Mouse (Mus musculus): ENCODE measurements around the gene Aox2. TPM values are rescaled to one million over a fixed set of nuclear protein-coding genes. Genes with fewer than 3 reads are reported as not detected.

The Aox2 gene
- total RNA-seq, 2 experiments from 2014 or later, result not detected

DNA sequence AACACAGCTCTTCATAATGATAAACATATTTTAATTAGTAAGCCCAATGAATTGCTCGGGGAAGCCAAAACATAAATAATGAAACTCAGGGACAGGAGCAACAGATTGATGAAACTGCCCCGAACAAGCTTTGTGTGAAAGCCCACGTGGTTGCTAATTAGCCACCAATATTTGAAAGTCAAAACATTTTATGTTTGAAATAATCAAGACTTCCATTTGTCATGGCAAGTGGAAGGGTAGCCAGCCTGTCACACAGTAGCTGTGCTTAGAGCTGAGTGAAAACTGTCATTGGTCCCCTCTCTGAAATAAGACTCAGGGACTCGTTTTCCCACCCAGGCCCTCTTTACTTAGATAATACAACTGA, 3.5 kb downstream of the Aox2 start:
- ATAC-seq (replicated peaks; ENCODE audit: low FRiP score, low TSS enrichment, poor library complexity, severe bottlenecking), result no peak

DNA sequence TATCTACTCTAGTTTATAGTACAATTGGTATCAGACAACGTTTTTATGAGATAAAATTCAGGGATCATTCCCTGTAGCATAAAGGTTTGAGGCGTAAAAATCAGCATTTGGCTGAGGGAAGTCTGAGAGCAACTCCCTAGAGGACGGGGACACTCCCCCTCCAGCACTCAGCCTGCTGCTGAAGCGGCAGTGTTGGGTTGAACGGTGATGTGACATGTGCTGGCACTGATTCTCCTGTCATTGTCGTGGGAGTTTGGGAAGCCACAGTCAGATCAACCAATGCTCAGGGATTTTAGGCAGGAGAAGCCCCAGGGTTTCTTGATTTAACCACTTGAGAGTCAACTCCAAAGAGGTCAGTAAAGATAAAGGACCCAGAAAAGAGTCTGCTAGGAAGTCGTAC, 6.4 kb downstream of the Aox2 start:
- no peak for ATAC-seq (replicated peaks; ENCODE audit: low FRiP score, low TSS enrichment, poor library complexity, severe bottlenecking)

DNA sequence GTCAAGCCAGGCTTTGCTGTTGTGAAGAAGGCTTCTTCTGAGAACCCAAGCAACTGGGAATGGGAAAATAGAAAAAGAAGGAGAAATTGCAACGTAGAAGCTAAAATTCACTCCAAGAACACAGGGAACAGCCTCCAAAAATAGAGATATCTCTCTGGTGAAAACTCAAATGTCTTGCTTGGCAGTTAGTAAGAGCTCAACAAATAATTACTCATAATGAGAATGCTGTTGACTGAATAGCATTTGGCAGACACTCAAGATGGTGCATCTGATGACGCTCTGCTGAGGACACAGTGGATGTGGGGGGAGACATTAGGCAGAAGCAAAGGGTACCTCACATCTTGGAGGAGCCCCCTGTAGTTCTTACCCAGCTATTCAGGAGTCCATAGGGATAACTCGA, 10.0 kb downstream of the Aox2 start:
- ATAC-seq (replicated peaks; ENCODE audit: low FRiP score, low TSS enrichment, poor library complexity, severe bottlenecking), result no peak

DNA sequence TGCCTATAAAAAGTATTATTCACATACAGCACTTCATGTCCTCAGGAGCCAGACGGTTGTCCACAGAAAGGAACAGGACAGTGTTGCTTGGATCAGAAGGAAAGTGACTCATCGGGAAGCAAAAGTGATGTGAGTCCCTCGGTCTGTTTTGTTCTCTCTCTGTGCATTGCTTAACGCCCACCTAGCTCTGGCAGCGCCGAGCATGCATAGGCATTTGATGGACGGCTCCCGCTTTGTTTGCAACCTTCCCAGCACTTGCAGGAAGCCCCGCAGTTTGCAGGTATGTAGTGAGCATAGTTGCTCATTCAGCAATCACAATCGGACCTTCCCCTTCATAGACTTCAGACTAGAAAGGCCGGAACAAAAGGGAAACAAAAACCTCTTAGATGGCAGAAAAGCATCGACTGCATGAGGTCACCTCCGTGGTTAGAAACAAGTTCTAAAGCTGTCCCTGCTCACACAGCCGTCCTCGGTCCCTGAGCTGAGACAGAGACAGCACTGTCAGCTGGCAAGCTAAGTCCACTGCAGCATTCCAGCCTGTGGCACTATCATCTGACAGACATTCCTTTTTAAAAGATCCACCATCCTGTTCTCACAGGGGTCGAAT, 11.8 kb downstream of the Aox2 start:
- ATAC-seq (replicated peaks; ENCODE audit: low FRiP score, low TSS enrichment, poor library complexity, severe bottlenecking), result no peak

DNA sequence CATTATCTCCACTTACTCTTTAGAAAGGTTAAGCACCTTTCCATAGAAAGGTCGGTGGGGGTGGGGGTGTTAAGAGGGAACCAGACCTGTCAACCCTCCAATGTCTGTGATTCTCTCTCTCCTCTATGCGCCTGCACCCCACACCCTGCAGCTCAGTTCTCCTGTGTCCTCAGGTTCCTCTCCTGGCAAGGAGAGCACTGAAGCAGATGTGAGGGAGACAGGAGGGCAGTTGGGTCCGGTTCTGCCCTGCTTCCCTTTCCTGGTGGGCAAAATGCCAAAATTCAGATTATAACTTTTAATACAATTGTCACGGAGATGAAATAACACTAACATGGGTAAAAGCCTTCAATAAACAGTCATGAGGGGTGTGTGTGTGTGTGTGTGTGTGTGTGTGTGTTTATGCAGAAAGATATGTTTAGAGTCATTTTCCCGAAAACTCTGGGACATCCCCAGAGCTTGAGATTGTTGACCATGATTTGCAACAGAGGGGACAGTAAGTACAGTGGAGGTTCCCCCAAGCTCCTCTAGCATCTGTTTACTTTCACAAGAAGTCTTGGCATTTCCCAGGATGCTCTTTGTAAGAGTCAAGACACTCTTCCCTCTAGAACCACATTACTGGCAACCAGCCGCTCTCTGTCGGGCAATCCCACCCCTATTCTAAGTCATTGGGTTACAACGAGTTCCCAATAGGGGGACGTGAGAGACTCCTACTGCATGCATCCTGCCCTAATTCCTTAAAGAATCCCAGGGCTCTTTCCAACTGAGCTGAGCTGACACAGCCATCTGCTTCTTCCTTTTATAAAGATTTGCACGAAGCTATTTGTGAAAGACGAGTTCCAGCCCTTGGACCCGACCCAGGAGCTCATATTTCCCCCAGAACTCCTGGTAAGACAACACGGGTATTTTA, 13.5 kb downstream of the Aox2 start:
- ATAC-seq (replicated peaks; ENCODE audit: low FRiP score, low TSS enrichment, poor library complexity, severe bottlenecking), result no peak

DNA sequence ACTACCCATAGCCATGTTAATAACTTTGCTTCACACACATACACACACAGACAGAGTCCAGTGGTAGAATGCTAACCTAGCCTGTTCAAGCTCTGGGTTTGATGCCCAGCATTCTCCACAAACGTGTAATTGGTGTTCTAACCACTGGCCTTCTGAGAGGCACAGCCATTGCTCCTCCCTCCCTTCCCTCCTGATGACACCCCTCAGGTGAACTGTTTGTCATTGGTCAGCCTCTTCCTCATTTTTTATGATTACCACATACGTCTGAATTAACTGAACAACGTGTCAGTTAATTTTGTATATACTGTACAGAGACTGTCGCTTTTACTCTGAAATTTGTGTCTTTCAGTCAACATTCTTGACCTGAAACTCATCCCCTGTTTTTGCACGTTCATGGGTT, 16.6 kb downstream of the Aox2 start:
- no peak for ATAC-seq (replicated peaks; ENCODE audit: low FRiP score, low TSS enrichment, poor library complexity, severe bottlenecking)

DNA sequence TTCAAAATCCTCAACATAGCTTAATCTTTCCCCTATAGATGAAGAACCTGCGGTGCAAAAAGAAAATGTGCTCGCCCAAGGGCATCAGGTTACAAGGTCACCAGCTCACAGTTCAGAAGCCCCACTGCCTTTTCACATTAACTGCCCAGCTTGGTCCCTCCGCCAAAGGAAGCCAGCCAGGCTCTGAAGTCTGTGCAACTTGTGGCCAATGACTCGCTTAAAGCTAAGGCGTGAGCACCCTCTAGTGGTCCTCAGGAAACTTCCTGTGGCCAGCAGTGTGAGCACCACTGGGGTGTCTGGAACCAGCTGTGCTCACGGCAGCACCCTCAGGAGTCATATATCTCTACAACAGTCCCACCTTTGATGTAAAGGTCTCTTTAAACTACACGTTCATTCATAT, 18.2 kb downstream of the Aox2 start:
- ATAC-seq (replicated peaks; ENCODE audit: low FRiP score, low TSS enrichment, poor library complexity, severe bottlenecking), result peak; percentile 98

DNA sequence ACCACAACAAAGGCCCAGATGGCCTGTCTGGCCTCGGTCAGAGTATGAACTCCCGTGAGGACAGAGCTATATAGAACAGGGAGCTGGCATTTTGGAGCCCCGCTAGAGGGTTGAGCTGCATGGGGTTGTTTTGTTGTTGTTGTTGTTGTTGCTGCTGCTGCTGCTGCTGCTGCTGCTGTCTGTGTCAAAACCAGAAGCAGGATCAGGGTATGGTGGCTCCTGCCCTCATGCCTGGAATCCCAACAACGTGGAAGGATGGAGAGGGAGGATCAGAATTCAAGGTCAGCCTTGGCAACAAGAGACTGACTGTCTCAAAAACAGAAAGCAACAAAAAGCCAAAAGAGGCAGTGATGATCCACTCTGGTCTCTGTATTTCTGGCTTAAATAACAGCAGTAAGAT, 18.7 kb downstream of the Aox2 start:
- no peak for ATAC-seq (replicated peaks; ENCODE audit: low FRiP score, low TSS enrichment, poor library complexity, severe bottlenecking)

DNA sequence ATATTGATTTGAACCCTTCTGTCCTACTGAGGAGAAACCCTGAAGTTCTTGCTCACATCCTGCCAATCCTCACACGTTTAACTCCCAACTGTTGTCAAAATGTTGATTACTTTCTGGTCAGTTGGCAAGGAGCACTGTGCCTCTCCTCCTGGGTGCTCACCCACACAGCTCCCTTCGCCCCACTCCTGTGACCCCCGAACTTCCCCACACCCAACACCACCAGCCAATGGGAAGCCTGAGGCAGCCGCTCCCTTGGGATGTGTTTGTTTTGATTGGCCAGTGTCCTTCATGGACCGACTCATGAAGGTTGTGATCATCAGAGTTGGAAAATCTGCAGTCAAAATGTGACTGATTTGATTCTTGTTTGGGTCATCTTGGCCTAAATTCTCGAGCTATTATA, 20.2 kb downstream of the Aox2 start:
- no peak for ATAC-seq (replicated peaks; ENCODE audit: low FRiP score, low TSS enrichment, poor library complexity, severe bottlenecking)

DNA sequence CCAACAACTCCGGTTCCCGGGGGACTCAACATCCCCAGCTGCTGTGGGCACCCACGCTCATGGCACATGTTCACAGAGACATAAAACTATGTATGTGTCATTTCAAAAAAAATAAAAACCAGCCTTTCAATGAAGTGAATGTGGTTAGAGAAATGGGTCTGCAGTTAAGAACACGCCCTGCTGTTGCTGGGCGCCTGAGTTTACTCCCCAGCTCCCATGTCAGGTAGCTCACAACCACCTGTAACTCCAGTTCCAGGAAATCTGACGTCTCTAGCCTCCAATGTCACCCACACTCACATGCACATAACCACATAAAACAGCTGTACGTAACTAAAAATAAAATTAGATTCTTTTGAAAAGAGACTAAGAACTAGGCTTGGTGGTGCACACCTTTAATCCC, 22.9 kb downstream of the Aox2 start:
- ATAC-seq (replicated peaks; ENCODE audit: low FRiP score, low TSS enrichment, poor library complexity, severe bottlenecking), result no peak

DNA sequence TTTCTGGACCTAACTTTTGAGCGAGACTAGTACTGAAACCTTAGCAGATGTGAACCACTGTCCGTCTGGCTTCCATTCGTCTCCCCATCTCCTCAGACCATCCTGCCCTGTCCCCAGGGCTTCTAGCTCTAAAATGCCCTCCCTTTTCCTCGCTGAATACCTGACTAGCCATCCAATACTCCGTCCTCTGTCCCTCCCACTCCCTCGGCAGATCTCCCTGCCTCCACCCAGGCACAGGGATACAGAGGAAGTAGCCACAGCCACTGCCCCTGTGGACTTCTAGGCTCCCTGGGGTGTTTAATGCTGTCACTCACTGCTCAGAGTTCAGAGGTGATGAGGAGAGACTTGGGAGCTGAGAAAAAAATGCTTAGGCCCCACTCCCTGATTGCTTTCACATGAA, 23.9 kb downstream of the Aox2 start:
- no peak for ATAC-seq (replicated peaks; ENCODE audit: low FRiP score, low TSS enrichment, poor library complexity, severe bottlenecking)

DNA sequence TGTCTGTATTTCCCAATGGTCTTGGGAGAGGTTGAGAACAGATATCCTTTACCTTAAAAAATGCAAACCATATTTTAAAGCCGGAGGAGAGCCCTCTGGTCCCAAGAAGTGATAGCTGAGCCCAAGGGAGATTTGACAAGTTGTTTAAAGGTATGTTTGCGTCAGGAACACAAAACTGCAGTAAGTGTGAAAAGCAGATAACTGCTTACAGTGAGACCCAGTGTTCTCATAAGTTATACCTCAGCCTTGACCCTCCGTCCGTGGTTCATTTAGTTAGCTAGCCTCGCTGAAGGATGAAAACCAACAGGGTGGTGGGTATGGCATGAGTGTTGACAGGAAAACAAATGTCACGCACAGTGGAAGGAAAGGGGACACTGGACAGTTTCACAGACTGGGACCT, 24.9 kb downstream of the Aox2 start:
- no peak for ATAC-seq (replicated peaks; ENCODE audit: low FRiP score, low TSS enrichment, poor library complexity, severe bottlenecking)

DNA sequence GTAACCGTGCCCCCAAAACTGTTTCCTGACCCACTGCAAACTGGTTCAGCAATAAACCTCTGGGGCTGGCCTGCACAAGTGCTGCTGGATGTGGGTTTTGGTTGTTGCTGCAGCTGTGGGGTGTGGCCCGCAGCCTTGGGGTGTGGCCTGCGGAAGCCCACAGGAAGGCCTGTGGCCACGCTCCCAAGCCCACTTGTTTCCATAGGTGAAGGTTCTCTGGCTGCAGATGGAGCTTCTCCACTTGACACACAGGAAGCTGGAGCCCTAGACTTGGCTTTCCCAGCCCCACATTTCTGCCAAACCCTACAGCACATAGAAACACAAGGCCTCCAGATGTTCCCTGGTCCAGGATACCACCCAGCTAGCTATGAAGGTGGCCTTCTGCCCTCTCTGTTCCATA, 25.6 kb downstream of the Aox2 start:
- ATAC-seq (replicated peaks; ENCODE audit: low FRiP score, low TSS enrichment, poor library complexity, severe bottlenecking), result peak; percentile 91

DNA sequence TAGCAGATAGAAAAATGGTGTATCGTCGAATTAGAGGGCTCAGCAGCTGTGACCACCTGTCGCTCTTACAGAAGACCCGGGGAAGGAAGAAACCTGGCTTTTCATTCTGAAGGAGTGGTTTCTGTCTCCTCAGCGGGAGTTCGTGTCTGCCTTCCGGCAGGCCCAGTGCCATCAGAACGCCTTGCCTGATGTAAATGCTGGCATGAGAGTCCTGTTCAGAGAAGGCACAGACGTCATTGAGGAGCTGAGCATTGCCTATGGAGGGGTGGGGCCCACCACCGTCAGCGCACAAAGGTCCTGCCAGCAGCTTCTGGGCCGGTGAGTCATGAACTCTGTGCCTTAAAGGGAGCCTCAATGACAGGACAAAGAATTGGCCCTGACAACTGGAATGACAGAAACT, 26.2 kb downstream of the Aox2 start:
- no peak for ATAC-seq (replicated peaks; ENCODE audit: low FRiP score, low TSS enrichment, poor library complexity, severe bottlenecking)

DNA sequence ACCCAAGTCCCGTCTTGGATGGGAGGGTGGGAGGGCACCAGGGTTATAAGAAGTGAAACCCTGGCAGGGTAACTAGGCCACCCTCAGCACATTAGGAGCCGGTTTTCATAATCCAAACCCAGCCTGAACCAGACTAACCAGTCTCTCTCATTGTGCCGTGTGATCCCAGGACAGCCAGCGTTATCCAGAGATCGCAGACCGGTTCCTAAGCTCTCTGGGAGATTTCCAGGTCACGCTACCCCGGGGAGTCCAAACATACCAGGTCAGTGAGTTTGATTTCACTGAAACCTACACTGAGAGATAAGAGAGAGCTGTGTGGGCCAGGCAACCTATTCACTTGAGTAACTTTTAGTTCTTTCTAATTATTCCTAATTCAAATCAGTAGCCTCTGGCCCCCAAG, 29.1 kb downstream of the Aox2 start:
- ATAC-seq (replicated peaks; ENCODE audit: low FRiP score, low TSS enrichment, poor library complexity, severe bottlenecking), result no peak

DNA sequence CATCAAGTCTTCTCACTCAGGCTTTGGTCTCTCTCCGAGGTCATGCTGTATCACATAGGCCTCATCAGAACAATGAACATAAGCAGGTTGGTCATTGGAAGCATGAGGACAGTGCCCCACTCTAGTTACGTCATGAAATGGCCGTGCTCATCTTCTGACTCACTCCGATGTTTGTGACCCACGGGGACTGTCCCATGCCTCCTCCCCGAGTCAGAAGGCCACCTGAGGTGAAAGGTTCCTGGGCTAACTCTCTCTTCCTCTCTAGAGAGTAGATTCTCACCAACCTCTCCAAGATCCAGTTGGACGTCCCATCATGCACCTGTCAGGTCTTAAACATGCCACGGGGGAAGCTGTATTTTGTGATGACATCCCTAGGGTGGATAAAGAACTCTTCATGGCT, 30.5 kb downstream of the Aox2 start:
- ATAC-seq (replicated peaks; ENCODE audit: low FRiP score, low TSS enrichment, poor library complexity, severe bottlenecking), result no peak

DNA sequence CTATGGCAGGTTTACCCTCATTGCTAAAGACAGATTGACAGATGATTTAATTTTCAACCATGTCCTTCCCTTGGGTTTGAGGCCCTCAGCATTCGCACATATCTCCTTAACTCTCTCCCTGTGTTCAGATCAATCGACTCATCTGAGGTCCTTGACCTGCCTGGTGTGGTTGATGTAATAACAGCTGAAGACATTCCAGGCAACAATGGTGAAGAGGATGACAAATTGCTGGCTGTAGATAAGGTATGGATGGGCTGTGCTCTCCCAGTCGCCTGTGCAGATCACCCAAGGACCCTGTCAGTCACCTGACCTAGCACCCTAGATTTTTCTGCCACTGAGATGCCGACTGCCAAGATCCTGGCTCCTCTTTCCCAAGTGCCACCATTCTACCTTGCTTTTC, 31.7 kb downstream of the Aox2 start:
- ATAC-seq (replicated peaks; ENCODE audit: low FRiP score, low TSS enrichment, poor library complexity, severe bottlenecking), result no peak

DNA sequence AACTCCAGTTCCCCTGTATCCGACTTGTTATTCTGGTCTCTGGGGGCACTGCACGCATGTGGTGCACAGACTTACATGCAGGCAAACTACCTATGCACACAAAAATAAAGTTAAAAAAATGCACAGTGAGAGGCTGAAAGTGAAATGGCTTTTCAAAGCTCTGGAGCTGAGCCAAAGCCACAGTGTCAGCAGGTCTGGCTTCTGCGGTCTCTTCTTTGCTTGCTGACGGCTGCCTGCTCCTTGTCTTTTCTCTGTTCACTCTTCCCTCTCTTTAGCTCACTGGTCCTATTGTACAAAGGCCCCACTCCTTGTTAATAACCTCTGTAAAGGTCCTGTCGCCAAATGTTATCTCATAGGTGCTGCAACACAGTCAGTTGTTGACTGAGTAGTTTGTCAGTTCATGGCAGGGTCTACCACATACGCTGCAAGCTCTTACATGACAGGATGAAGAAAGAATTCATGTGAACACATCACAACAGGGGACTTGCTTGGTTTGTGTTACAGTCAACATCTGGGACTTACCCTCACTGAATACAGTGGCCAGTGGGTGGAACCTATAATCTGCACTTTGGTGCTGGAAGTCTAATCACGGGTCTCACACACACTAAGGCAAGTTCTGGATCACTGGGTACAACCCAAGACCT, 33.2 kb downstream of the Aox2 start:
- no peak for ATAC-seq (replicated peaks; ENCODE audit: low FRiP score, low TSS enrichment, poor library complexity, severe bottlenecking)

DNA sequence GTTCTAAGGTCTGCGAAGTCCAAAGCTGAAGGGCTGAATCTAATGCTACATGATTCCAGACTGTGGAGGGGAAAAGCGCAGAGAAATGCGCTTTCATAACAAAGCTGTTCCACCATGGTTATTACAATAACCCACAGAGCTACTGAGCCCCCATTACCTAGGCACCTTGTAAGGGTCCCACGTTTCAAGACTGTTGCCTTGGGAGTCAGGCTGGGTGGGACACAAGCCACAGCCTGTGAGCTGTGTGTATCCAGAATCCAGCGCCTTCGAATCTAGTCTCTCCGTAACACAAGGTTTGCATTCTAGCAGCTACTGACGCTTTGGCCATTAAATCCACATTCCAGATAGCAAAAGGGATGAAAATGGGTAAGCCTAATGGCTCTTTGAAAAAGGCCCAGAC, 35.0 kb downstream of the Aox2 start:
- ATAC-seq (replicated peaks; ENCODE audit: low FRiP score, low TSS enrichment, poor library complexity, severe bottlenecking), result no peak

DNA sequence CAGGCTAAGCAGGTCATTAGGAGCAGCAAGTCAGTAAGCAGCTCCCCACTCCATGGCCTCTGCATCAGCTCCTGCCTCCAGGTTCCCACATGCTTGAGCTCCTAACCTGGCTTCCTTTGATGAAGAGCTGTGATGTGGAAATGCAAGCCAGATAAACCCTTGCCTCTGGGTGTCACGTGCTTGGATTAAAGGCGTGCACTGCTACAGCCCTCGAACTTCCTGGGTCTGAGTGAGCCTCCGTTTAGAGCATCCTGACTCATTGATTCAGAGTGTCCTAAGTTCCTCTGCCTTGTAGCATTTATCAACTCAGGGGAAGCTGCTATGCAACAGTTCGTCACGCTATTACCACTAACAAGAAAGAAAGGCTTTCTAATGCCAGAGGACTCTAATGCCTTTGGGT, 37.4 kb downstream of the Aox2 start:
- ATAC-seq (replicated peaks; ENCODE audit: low FRiP score, low TSS enrichment, poor library complexity, severe bottlenecking), result no peak

DNA sequence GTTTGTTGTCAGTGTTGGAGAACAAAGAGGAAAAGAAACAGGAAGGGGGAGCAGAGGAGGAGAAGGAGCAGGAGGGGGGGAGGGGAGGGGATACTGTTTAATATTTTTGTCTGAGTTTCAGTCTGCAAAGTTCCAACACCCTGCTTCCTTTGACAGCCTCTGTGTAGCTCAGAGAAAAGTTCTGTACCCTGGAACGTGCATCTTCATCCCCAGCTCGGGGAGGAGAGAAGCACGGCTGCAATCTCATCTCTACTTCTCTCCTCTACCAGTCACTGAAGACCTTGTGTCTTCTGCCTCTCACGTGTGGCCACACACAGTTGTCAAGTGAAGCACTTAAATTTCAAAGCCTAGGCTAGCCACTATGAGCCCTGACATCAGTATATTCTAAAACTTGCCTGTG, 55.1 kb downstream of the Aox2 start:
- no peak for ATAC-seq (replicated peaks; ENCODE audit: low FRiP score, low TSS enrichment, poor library complexity, severe bottlenecking)

Measured in megakaryocyte-erythroid progenitor cell, adult 5-6 weeks (primary cell).